Mouse (Mus musculus): ENCODE measurements around the gene Palb2.

Gene Palb2

DNA sequence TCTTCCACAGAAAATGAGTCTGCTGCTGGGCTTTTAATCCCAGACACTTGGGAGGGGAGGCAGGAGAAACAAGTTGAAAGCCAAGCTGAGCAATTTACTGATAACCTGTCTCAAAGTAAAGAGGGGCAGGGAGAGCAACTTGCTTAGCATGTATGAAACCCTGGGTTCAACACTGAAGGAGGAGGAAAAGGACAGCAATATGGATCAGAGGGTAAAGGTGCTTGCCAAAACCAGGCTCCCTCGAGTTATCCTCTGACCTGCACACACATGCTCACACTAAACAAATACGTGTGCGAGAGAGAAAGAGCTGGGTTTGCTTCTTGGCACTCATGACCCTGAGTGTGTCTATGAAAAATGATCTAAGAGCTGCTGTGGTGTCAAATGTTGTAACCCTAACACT is 34.8 kb downstream of the Palb2 start:
- no peak for DNase-seq

DNA sequence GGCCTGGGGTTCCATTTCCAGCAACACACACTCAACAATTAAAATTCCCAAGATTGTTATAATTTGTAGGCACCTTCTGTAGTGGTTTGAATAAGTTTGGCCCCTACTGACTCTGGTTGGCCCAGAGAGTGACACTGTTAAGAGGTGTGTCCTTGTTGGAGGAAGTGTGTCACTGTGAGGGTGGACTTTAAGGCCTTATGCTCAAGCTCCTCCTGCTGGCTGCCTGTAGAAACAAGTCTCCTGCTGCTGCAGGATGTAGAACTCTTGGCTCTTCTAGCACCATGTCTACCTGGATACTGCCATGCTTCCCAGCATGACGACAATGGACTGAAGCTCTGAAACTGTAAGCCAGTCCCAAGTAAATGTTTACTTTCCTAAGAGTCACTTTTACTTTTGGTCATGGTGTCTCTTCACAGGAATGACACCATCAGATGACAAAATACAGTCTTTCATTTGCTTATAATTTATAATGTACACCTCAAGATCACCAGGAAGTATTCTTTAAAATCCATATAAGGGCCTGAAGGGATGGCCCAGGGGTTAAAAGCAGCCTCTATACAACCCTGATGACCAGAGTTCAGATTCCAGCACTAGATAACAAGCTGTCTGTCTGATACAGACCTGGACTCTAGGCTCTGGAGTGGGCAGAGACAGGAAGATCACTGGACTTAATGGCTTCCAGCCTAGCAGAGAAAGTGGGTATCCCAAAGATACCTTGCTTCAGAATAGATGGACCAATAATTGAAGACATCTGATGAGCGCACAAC is 38.0 kb downstream of the Palb2 start:
- DNase-seq = no peak

DNA sequence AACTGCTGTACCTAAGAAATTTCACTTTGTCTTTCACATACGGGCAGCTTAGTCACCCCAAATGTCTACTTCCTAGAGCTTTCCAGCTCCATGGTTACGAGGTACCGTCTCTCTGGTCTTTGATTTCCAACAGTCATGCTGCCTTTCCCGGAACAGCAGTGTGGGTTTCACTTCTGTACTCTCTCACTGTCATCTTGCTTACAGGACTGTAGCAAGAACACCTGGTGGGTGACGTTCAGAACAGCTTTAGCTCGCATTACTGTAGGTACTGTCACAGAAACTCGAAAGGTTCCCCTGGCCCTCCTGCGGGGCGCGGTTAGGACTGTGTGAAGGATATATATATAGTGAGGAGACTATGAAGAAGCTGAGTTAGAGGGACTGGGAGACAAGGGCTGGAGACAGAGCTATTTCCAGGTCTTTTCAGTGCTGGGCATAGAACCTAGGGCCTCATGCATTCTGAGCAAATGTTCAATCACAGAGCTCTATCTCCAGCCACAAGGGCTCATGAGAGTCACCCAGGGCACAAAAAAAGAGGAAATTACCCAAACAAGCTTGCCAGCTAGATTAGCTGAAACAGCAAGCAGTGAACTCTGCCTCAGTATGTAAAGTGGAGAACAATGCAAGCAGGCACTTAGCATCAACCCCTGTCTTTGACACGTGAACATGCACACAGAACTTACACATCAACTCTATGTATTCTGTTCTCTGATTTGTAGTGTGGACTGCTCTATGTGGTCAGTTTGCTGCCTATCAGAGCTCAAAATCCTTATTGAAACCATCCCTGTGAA is 45.4 kb downstream of the Palb2 start:
- no peak for DNase-seq

DNA sequence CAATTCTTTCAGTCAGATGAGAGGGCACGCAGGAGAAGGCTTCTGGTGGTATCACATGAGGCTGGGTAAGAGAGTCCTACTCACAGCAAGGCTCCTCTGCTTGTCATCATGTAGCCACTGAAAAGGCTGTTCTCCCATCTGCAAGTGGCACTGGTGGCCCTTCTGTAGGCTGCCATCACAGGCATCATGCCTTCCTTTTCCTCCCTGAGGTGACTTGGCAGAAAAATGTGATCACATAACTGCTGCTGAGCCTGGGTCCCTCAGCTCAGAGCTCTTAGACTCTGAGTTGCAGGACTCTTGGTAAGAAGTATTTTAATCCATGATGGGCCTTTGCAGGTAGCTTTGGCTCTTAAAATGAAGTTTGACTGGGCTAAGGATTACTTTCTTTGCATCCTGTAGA is 51.7 kb downstream of the Palb2 start:
- no peak for DNase-seq

DNA sequence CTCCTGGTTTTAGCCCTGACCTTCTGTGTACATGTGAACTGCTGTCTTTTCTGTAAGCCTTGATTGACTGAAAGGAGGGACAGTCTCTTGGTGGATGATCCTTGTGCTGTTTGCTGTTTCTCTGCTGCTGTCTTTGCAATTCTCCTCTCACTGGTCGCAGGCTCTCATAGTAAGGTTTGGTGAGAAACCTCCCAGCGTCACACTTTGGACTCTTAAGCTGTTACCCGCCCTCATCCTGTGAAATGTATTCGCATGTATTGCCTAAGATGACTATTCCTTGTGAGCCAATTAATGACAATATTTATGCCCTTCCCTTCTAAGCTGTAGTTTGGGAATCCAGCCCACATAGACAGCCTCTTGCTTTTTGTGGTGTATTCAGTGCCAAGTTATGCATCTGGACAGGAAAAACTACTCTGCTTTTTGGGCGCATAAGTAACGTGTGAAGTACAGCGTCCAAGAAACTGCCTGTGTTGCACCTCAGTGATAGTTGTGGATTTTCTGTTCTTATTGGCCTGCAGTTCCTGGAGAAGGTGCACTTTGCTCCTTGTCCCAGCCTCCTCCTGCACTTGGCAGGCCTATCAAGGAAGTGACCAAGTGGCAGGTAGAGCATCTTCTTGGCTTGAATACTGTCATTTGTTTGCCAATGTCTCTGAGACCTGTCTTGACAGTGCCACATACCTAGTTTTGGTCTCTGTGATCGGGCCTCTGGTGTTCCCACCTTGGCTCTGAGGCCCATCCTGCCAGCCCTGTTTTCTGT is 52.8 kb downstream of the Palb2 start:
- no peak for DNase-seq

DNA sequence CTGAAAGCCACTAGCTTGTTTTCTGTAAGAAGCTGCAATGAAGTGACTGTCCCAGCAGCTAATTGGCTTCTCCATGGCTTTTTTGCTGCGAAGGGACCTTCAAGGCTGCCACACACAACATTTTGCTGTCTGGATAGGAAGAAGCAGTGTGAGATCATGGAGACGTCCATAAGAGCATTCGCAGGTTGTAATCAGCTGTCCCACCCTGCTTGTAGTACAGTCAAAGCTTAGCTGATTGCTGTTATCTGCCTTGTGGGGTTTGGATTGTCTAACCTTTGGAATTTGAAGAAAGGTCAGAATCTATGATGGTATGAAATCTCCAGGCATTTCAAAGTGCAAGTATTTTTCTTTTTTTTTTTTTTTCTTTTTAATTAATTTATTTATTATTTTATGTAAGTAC is 58.4 kb downstream of the Palb2 start:
- DNase-seq = no peak

DNA sequence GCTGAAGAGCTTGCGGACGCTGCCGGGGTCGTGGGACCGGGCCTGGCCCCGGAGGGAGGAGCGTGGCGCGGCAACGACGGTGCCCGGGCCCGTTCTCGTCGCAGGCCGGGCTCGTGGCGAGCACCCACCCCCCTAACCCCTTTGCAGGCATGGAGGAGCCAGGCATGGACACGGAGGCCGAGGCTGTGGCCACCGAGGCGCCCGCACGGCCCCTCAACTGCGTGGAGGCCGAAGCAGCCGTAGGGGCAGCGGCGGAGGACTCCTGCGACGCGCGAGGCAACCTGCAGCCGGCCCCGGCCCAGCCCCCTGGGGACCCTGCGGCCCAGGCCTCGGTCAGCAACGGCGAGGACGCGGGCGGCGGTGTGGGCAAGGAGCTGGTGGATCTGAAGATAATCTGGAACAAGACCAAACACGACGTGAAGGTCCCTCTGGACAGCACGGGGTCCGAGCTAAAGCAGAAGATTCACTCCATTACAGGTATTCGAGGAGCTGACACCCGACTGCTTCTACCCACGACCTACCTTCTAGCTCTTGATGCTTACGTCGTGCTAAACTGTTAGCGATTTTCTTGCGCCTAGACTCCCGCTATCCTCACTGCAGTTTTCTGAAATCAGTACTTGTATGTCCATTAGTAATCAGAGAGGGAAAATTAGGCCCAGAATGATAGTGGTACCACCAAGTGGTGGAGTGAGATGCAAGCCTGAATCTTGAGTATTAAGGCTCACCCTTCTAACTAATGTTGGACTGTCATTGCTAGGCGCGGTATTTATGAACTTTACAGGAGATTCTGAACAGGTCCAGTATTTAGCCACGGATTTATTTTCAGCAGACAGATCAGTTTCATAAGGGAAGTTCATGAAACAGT is 65.0 kb downstream of the Palb2 start:
- peak in 1 of 2 experiments; percentile 39 for DNase-seq

DNA sequence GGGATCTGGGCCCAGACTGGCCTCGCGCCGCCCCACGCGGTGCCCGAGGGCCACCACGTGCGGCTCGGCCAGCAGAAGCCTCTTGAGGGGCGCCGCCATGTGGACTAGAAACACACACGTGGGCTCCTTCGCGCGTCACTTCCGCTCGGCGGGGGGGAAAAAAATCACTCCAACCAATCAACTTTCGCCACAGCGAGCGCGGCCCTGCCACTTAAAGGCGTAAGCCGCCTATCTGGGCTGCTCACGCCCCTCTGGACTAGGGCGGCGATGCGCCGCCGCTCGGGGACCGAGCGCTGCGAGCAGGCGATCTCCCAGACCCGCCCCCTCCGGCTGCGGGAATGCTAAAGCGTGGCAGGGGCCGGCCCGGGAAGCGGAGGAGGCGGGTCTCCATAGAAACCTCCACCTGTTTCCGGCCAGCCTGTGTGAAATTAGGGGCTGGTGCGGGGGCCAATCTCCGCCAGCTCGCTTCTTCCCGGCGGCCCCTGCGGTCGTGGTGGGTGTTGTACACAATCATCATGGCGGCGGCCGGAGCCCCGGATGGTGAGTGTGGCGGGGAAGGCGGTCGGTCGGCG is 65.8 kb downstream of the Palb2 start, which contains the start of the genes Ubfd1 and Ears2:
Ubfd1 (plus strand) TSS at position 231 of the 572 bp plus-strand sequence.
Ears2 (minus strand) TSS at position 319 of the 572 bp plus-strand sequence.
- DNase-seq = peak; percentile 94 to 97

DNA sequence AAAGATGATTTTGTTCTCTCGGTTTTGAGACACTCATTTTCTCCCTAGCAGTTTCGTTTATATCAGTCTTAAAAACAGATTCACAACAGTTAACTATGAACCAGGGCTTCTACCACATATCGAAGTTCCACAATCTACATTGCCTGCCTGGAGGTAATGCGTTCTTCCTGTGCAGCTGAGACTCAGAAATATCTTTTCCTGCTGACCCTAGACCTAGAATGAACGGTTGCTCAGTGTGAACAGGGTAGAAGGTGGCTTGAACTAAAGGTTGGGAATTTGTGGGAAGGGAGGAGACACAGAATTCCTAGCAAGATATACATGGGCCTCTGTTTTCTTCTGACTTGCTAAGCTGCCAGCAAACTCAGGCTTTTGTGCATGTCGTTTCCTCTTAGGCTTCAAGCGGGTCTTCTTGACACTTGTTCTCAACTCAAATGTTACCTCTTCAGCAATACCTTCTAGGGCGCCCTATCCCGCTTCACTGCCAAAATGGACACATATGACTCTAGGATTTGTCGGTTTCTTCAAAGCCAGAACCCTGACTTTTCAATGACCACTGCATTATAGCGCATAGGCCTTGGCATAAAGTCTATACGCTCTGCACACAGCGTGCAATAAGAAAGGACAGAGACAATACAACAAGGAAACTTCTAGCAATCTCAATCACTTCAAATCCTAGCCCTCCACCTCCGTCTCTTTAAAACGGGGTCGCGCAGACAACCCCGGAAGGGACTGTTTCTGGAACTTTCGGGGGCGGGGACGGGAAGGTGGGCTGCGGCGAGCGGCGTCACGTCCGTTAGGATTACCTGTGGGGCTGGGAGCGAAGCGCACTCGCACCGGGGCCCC is 66.5 kb downstream of the Palb2 start:
- DNase-seq = peak in 1 of 2 experiments; percentile 9

DNA sequence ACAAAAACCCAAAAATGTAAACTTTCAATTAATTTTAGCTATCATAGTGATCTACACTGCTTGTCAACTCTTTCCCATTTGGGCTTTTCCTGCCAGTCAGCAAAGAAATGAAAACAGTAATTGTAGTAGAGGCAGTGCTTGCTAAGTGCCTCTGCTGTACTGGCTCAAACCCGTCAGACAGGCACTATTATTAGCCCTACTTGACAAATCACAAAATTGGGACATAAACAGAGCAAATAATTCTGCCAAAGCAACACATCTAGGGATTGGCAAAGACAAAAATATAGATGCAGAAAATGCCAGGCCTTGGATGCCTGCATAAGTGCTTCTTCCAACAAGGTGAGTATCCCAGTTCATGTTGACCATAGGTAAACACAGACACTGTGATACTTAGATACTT is 67.1 kb downstream of the Palb2 start:
- no peak for DNase-seq
